Mouse (Mus musculus): ENCODE measurements around the gene Prr3.
"Not testable (repeated sequence)": the region's sequence is repeated elsewhere in the genome, so short reads cannot be mapped to it uniquely, and the experiment has no call there.

Prr3 gene

DNA sequence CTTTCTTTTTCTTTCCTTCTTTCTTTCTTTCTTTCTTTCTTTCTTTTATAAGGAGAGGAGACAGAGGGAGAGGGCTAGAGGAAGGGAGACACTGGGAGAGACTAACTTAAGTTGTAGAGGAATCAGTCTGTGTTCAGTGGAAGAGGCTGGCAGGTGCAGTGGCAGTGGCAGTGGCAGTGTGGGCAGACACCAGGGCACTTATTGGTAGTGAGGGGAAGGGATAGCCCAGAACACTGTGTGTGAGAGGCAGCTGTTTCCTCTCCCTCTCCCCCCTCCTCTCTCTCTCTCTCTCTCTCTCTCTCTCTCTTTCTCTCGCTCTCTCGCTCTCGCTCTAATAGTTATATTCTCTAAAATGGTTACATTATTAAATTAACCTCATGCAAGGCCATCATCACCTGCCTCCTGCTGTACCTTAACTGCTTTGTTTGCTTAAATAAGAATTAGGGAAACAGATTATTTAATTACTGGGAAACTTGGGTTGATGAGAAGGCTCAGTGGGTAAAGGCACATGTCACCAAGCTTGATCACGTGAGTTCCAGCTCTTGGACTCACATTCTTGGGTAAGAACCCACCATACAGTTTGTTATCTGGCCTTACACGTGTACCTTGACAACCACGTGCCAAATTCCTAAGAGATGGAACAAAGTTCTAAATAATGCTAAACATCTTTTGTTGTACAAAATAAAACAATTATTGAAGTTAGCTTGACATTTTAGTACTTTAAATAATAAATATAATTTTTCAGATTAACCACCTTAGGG is 18.7 kb upstream of the Prr3 start:
- DNase-seq (ENCODE audit: low spot score) = no peak

DNA sequence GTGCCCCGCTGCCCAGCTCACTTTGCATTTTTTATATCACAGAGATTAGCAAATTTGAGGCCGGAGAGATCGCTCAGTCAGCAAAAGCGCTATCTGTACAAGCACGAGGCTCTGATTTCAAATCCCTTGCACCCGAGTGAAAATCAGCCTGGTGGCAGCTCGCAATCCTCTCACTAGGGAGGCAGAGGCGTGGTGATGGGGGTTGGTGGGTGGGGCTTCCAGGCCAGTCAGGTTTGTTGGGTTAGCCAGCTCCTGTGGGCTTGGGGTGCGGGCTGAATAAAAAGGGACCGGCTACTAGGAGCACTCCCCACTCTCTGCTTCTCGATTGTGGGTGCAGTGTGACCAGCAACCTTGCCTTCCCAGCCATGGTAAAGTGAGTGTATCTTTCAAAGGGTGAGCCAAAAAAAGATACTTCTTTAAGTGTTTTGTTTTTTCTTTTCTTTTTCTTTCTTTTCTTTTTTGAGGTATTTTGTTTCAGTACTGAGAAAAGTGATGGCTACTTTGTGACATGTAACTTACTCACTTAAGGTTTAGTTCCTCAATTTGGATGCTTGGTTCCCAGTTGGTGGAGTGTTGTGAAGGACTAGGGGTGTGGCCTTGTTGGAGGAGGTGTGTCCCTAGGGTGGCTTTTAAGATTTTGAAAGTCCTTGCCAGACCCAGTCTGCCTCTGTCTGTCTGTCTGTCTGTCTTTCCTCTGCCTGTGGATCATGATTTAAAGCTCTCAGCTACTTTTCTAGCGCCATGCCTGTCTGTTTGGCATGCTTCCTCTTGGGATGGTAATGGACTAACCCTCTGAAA is 17.9 kb upstream of the Prr3 start:
- peak; percentile 66 for DNase-seq (ENCODE audit: low spot score)

DNA sequence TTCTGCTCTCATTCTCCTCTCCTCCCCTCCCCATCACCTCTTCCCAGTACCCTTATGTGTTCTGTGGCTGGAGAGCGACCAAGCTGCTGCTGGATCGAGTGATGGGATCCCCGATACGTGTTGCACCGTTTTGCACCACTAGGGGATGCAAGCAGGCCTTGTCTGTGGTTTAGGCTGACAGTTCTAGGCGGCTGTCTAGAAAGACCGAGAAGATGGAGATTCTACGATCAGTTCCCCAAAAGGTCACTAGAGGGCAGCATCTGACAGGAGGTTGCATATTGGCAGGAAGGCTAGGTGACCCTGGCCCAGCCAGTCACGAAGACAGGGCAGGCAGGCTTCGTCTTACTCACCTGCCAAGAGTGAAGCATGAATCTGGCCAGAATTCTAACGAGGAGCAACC is 16.9 kb upstream of the Prr3 start:
- peak; percentile 99 for DNase-seq (ENCODE audit: low spot score)

DNA sequence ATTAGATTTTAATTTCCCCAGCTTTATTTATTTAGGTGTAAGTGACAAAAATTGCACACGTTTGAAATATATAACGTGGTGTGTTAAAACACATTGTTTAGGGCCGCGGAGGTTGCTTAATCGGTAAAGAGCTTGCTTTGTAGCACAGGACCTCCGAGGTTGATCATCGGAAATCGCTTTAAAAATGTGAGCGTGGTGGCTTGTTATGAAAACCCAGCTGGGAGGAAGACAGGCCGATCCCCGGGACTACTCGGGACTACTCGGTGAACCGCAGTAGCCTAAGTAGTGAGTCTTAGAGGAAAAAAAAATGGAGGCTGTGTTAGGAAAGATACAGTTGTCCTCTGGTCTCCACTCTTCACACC is 14.8 kb upstream of the Prr3 start:
- DNase-seq (ENCODE audit: low spot score) = peak; percentile 41

DNA sequence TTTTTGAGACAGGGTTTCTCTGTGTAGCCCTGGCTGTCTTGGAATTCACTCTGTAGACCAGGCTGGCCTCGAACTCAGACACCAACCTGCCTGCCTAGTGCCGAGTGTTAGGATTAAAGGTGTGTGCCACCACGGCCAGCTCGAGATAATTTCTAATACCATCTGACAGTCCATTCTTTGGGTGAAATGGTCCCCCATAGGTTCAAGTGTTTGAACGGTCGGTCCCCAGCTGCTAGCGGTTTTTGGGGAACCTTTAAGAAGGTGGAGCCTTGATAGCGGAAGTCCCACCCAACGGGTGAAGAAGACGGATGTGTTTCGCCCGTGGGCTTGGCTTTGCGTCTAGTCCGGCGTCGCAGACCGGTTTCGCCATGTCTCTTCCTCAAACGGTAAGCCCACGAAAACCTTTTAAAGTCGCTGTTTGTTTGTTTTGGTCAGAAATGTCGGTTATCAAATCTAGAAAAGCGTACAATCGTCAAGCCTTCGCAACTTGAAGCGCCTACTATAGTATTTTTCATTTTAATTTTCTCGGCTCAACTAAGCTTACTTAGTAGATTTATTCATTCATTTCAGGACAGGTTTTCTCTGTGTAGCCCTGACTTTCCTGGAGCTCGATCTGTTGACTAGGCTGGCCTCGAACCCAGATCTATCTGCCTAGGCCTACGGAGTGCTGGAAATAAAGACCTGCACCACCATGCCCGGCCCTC is 14.3 kb upstream of the Prr3 start:
- peak; percentile 93 for DNase-seq (ENCODE audit: low spot score)

DNA sequence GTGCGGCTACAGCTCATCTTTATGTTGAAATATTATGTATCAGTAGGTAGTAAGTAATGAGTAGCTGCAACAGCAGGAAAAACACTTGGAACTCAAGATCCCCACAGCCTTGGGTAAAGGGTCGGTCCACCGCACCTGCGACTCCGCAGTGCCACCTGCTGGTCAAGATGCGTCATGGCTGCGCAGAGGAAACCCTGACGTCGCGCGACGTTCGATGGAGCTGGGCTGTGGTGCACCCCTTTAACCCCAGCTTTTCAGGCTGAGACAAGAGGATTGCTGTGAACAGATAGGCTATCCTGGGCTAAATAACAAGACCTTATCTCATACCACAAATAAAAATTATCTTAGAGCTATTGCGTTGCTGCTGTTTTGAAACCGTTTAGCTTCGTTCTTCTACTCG is 13.6 kb upstream of the Prr3 start:
- DNase-seq (ENCODE audit: low spot score) = peak; percentile 85

DNA sequence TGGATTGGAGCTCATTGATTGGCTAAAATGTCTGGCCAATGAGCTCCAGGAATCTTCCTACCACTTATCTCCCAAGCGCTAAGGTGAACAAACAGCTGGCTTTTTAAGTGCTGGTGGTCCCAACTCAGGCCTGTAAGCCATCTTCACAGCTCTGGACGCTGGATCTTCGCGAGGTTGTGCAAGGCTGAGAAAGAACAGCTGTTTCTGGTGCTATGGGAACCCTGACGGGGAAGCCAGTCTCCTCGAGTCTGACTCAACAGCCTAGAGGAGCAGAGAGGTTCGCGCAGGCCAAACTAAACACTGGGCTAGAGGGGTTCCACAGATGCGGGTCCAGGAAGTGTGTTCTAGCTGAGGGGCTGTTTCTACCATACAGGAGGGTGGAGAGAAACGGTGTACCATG is 11.7 kb upstream of the Prr3 start:
- no peak for DNase-seq (ENCODE audit: low spot score)

DNA sequence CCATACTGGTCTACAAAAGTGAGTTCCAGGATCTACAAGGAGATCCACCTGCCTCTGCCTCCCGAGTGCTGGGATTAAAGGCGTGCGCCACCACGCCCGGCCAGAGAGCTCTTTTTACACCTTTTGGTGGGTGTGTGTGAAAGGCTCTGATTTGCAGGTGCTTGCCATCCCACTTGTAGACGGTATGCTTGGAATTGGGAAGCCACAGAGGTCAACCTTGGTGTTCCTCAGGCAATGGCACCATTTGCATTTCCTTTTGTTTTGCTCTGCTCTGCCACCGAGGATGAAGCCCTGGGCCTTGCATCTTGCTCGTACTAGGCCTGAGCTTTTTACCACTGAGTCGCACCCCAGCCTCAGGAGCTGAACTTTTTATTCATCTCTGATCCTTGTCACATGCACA is 1.7 kb upstream of the Prr3 start:
- DNase-seq (ENCODE audit: low spot score) = no peak

DNA sequence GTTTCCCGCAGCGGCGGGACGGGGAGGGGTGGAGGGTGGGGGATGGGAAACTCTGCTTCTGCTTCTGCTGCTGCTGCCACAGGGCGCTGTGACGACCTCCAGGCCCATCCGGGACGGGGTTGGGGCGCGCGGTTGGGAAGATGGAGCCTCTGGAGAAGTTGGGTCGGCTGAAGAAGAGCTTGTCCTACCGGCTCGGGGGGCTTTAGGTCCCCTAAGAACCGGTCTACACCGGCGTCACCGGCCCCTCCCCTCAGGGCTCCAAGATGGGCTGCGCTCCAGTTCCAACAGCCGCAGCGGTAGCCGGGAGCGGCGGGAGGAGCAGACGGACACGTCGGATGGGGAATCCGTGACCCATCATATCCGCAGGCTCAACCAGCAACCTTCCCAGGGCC is 323 bp upstream of the Prr3 start:
- DNase-seq (ENCODE audit: low spot score) = peak; percentile 68

DNA sequence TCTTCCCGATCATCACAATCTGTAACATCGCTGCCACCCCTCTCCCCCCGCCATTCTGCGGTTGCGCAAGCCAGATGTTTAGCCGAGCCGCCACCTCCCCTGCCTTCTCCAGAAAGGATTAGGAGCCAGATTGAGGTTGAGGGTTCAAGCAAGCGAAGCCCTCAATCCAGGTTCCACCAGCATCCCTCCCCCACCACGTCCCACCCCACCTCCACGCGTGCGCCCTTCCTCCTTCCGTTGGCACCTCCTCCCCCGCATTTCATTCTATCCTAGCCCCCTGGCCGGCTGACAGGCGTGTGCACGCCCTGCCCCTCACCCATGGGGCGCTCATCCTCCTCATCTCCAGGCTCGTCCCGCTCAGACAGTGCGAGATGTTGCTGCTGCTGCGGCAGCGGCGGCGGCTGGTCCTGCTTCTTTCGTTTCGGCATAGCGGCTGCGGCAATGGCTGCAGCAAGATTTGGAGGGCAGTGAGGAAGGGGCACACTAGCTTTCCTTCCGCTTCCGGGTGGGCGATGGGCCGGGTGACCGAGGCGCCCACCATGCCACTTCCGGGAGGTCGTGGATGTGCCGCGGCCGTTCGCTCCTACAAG is 1.1 kb downstream of the Prr3 start:
- DNase-seq (ENCODE audit: low spot score) = no peak

DNA sequence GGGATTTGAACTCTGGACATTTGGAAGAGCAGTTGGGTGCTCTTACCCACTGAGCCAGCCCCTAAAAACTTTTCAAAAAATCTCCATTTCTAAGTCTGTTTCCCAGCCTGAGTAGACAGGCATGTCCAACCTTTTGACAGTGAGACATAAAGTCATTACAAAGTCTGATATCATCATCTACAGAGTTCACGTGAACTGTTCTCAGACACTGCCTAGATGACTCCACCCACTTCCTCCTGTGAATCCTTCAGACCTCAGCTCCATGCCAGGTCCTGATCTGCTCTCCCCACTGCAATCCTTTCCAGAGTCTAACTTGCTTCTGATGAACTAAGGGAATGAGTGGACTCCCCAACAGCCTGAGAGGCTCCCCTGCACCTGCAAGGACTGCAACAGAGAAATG is 7.9 kb downstream of the Prr3 start:
- peak; percentile 40 for DNase-seq (ENCODE audit: low spot score)

DNA sequence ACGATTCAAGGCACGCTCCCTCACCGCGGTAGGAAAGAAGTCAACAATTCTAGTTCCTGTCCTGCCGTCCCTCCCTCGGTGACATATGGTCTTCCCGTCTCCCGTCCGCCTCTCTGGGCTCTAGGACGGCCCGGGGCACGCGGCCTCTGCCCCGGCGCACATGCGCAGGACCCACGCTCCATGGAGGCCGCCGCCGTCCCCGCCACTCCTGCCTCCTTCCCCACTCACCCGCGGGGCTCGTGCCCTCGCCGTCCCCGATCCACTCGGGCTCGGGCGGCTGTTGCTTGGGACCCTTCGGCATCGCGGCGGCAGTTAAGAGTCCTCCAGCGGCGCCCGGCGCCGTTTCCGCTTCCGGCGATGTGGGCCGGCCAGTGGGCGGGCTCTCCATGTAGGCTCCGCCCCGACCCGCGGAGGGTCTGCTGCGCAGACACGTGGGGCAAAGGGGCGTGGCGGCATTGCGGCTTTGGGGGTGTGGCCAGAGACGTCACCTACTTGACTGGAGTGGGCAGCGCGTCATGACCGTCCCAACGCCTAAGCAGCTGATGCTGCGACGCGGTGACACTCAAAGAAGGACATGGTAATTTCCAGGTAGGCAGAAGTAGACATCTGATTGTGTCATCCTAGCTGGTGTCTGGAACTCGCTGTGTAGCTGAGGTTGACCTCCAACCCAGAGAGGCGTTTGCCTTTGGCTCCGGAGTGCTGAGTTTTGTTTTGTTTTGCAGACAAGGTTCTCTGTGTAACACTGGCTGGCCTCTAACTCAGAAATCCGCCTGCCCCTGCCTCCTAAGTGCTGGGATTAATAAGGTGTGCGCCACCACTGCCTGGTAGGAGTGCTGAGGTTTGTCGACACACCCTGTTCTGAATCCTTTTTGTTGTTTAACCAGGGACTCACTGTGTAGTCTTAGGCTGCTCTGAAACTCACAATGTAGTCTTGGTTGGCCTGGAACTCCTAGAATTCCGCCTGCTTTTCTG is 10.3 kb downstream of the Prr3 start, which contains the start of gene Abcf1:
Gene Abcf1 (minus strand): TSS at position 344 of the 972 bp plus-strand sequence.
- DNase-seq (ENCODE audit: low spot score) = peak; percentile 98

DNA sequence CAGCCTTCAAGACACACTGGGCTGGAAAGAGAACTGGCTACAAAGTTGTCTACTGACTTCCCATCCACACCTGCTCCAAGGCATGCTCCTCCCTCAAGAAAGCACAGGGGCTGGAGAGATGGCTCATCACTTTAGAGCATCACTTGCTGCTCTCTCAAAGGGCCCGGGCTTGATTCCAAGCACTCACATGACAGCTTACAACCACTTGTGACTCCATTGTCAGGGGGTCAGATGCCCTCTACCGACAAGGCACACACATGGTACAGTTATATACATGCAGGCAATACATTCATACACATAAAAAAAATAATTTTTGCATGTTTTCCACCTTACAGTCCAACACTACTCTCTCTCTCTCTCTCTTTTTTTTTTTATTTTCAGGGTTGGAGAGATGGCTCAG is 12.4 kb downstream of the Prr3 start:
- DNase-seq (ENCODE audit: low spot score) = no peak

DNA sequence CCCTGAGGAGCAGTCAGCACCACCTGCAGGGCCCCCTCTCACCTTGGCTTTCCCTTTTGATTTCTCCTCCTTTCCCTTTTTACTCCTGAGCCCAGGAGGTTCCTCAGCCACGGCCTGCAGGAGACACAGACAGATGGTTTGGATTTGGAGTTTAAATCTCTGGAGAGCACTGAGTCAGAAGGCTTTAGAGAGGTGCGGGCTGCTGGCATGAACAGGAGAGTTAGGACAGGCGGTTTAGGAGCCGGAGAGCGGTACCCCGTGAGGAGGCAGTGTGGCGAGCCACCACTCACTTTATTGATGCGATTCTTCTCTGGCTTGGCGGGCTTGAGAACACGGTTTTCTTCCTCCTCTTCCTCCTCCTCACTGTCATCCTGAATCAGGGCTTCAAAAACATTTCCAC is 16.8 kb downstream of the Prr3 start:
- no peak for DNase-seq (ENCODE audit: low spot score)

DNA sequence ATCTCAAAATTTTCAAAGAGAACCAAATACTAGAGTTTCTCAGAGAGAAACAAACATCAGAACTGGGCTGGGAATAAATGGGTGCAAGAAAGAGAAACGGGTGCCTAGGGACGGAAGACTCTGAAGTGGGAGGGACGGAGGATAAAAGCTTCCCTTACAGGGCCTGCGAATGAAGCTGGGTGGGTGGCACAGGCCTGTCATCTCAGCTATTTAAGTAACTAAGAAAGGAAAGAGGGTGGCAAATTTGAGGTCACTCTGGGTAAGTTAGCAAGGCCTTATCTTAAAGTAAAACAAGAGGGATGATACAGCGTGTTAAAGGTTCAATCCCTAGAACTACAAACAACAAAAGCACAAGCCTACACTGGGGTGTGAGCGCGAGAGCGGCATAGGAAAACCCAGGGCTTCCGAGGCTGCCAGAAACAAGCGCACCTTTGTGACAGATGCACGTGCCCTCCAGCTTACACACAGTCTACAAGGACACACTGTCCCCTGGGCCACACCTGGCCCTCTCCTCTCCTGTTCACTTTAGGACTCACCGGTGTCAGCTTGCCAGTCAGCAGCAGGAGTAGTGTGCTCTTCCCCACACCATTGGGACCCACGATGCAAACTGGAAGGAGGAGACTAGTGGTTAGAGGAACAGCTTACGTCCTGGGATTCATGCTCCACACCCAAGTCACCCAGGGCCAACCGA is 21.4 kb downstream of the Prr3 start:
- no peak for DNase-seq (ENCODE audit: low spot score)

DNA sequence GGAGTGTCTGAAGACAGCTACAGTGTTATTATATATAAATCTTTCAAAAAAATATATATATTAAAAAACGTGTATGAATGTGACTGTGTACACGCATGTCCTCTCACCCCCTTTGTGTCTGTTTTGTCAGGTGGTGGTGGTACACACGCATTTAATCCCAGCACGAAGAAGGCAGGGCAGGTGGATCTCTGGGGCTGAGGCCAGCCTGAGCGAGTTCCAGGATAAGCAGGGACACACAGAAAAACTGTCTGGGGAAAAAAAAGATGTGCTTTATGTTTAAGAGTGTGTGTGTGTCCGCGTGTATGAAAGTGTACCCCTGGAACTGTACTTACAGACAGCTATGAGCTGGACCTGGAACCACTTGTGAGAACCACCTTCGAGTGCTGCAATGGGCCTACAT is 25.4 kb downstream of the Prr3 start:
- no peak for DNase-seq (ENCODE audit: low spot score)

DNA sequence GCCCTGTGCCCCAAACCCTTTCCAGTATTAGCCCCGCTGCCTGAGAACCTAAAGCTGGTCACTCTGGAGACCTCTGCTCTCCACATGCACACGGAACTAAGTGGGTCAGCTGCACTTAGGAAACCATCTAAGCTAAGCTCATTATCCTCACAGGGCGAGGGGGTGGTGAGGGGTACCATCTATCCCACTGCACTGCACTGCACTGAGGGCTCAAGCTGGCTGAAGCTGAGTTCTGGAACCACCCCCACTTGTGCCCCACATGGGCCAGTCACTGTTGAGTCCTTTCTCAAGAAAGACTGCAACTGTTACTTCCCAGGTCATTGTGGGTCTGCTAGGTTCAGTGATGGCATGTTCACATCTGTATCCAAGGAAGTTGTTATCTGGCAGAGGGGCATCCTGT is 27.5 kb downstream of the Prr3 start:
- DNase-seq (ENCODE audit: low spot score) = not testable (repeated sequence)

DNA sequence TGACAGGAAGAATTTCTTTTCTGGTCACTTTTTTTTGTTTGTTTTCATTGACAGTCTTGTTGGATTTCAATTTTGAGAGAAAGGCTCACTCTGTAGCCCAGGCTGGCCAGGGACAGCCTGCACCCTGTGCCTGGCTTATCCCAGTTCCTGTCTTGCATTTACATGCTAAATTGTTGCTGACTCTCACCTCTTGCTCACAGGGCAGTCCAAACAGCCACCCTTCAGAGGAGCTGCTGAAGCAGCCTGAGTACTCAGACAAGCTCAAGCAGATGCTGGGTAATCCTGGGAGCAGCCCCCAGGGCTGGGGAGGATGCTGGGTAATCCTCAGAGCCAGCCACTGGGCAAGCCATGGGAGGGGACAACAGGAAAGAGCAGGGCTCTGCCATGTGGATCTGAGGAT is 29.1 kb downstream of the Prr3 start:
- not testable (repeated sequence) for DNase-seq (ENCODE audit: low spot score)

DNA sequence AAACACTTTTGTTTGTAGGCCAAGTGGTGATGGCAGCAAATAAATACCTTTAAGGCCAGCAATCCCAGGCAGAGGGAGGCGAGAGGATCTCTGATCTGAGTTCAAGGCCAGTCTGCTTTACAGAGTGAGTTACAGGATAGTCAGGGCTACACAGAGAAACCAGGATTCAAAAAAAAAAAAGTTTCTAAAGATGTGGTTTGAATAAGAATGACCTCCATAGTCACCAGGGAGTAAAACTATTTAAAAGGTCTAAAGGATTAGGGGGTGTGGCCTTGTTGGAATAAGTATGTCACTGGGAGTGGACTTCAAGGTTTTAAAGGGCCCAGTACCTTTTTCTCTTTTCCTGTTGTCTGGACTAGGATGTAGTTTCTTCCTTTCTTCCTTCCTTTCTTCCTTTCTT is 40.1 kb downstream of the Prr3 start:
- no peak for DNase-seq (ENCODE audit: low spot score)

DNA sequence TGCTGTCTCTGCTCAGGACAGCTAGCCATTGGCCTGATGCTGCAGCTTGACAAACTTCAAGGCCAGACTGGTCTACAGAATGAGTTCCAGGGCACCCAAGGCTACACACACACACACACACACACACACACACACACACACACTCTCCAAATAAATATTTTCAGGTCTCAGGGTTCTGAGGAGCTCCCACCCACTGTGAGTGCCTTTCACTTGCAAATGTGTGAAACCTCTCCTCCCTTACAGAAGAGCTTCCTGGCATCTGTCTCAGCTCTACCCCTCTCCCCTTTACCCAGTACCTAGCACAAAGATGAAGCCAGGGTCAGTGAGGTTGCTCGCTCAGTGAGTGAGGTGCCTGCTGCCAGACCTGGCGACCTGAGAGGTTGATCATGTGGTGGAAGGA is 40.9 kb downstream of the Prr3 start:
- no peak for DNase-seq (ENCODE audit: low spot score)

Measured in adipocyte (in vitro differentiated cells).